Mouse (Mus musculus) lung, embryonic 15.5 days (tissue): ENCODE data around the gene Adat3. TPM values are rescaled to one million over a fixed set of nuclear protein-coding genes. Genes with fewer than 3 reads are reported as not detected.
A peak's percentile ranks its signal among the peaks of the same experiment; 100 is the strongest.
"Not testable (repeated sequence)": the region's sequence is repeated elsewhere in the genome, so short reads cannot be mapped to it uniquely, and the experiment has no call there.

Experiments
- ATAC-seq: fragments of 200-750 bp; cut with Nextera tagmentation; 2 replicates; pipeline ENCODE4 v1.8.0; 2017; ENCODE audit warnings: moderate number of reproducible peaks, borderline replicate concordance; ENCODE audit not compliant: low FRiP score, low TSS enrichment; ENCODE audit errors: extremely low read depth
- H3K27ac ChIP-seq: fragments of 300-500 bp; sonication (generic); 2 replicates; pipeline ENCODE4 v1.5.1; 2015; ENCODE audit warnings: moderate library complexity, mild to moderate bottlenecking, inconsistent platforms
- H3K27me3 ChIP-seq: fragments of 300-500 bp; sonication (generic); 2 replicates; pipeline ENCODE4 v1.6.1; 2015; ENCODE audit warnings: inconsistent platforms
- H3K36me3 ChIP-seq: fragments of 300-500 bp; sonication (generic); 2 replicates; pipeline ENCODE4 v1.6.1; 2015; ENCODE audit warnings: inconsistent platforms
- H3K4me1 ChIP-seq: fragments of 300-500 bp; sonication (generic); 2 replicates; pipeline ENCODE4 v1.6.1; 2015; ENCODE audit warnings: inconsistent platforms
- H3K4me2 ChIP-seq: fragments of 300-500 bp; sonication (generic); 2 replicates; pipeline ENCODE4 v1.6.1; 2015; ENCODE audit warnings: inconsistent platforms, mild to moderate bottlenecking, moderate library complexity
- H3K4me3 ChIP-seq: fragments of 300-500 bp; sonication (generic); 2 replicates; pipeline ENCODE4 v1.5.1; 2015; ENCODE audit warnings: mild to moderate bottlenecking, inconsistent platforms
- H3K9ac ChIP-seq: fragments of 300-500 bp; sonication (generic); 2 replicates; pipeline ENCODE4 v1.6.1; 2015; ENCODE audit warnings: inconsistent platforms
- H3K9me3 ChIP-seq: fragments of 300-500 bp; sonication (generic); 2 replicates; pipeline ENCODE4 v1.6.1; 2016; ENCODE audit warnings: inconsistent platforms
- WGBS: fragments of 180-500 bp; shearing (Covaris S2); methylation state at CpG from one replicate; pipeline ENCODE4 v1.1.7; 2015; 5-methylcytosine and 5-hydroxymethylcytosine counted together
- polyA plus RNA-seq: library from polyadenylated mRNA; unstranded; fragments of >200 nt; fragmentation: Nextera tagmentation; extraction: Ambion mirVana; gene quantifications from 2 replicates; pipeline ENCODE4 v1.2.1, GENCODE M21; 2015

The Adat3 gene
- polyA plus RNA-seq, 1 experiment from 2014 or later: 9.1 TPM

DNA sequence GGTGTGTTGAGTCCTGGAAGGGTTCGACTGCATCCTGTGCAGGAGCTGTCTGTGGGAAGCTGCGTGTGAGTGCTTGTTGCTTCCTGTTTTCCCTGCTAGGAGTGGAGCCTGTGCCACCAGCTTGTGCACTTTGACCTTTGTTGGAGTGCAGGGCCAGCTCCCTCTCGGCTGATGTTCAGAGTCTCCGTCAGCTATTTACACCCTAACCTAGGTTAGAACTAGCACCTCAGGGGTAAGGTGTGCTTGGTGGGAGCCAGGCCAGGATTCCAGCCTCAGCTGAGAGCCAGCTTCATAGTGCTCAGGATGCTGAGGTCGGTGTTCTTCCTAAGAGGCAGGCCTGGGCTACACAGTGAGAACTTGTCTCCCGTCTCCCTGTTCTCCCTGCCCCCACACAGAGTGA is 32.7 kb downstream of the Adat3 start:
- Histone ChIP-seq H3K4me1 (no peaks in the 10 kb centered on the region), H3K9me3 (no peaks in the 10 kb centered on the region), H3K27ac (no peak overlapping the region), H3K4me2 (no peak overlapping the region), H3K36me3 (peaks cover 62% of the 10 kb centered on the region), H3K27me3 (no peaks in the 10 kb centered on the region), H3K4me3 (no peak overlapping the region), H3K9ac (no peak overlapping the region)
- 77% methylated on average over 6 of the region's 6 CpGs for WGBS
- no peak for ATAC-seq

DNA sequence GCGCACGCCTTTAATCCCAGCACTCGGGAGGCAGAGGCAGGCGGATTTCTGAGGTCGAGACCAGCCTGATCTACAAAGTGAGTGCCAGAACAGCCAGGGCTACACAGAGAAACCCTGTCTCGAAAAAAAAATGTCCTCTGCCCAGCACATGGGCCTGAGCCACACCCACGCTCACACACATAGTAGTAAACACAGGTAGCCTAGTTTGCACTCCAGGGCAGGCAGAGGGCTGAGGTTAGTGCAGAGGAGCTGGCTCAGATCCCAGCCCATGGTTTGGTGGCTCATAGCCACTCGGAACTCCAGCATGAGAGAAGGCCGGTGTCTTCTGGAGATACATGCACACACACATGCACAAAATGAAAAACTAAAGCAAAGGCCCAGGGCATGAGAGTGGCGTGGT is 44.3 kb downstream of the Adat3 start:
- H3K4me2 ChIP-seq: no peak overlapping the region
- no peaks in the 10 kb centered on the region for H3K9me3 ChIP-seq
- H3K27ac ChIP-seq: no peak overlapping the region
- no peak overlapping the region for H3K9ac ChIP-seq
- no peak for ATAC-seq
- no peaks in the 10 kb centered on the region for H3K27me3 ChIP-seq
- 0 out of 2 replicates have a peak, but pooled peaks cover 3% of the 10 kb centered on the region for H3K4me1 ChIP-seq
- 88% methylated on average over 10 of the region's 10 CpGs for WGBS
- H3K4me3 ChIP-seq: no peak overlapping the region
- peaks cover 60% of the 10 kb centered on the region for H3K36me3 ChIP-seq

DNA sequence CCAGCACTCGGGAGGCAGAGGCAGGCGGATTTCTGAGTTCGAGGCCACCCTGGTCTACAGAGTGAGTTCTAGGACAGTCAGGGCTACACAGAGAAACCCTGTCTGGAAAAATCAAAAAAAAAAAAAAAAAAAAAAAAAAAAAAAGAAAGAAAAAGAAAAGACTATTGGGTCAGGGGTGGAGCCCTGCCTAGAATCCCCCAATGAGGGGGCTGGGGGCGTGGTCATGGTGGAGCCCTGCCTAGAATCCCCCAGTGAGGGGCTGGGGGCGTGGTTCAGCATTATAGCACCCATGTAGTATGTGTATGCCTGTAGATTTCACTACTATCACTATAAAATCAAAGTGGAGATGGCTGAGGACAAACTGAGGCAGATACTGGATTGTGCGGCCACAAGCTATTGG is 47.2 kb downstream of the Adat3 start:
- H3K4me1 ChIP-seq, H3K9me3 ChIP-seq, H3K4me3 ChIP-seq, H3K4me2 ChIP-seq, H3K9ac ChIP-seq, H3K27me3 ChIP-seq, H3K27ac ChIP-seq, ATAC-seq: not testable (repeated sequence)
- WGBS: 86% methylated on average over 6 of the region's 6 CpGs
- H3K36me3 ChIP-seq: peaks cover 32% of the 10 kb centered on the region

DNA sequence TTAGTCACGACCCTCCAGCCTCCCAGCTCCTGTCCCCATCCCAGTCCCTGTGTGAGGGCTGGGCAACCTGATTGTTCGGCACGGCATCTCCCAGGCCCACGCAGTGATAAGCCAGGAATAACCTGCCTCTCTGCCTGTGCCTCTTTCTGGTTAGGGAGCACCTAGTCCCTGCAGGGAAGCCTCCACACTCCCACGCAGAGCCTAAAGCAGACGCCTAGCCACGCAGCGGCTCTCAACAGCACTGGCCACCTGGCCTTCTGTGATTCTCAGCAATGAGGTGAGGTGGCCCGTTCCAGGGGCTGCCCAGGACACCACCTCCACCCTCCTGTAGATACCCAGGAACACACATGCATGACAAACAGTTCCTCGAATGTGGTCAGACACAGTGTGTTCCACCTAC is 47.7 kb downstream of the Adat3 start:
- H3K9me3 ChIP-seq: no peaks in the 10 kb centered on the region
- ATAC-seq: no peak
- H3K4me2 ChIP-seq: no peak overlapping the region
- WGBS: 90% methylated on average over 10 of the region's 10 CpGs
- H3K4me3 ChIP-seq: no peak overlapping the region
- peaks cover 13% of the 10 kb centered on the region for H3K4me1 ChIP-seq
- H3K9ac ChIP-seq: no peak overlapping the region
- no peak overlapping the region for H3K27ac ChIP-seq
- no peaks in the 10 kb centered on the region for H3K27me3 ChIP-seq
- H3K36me3 ChIP-seq: peaks cover 27% of the 10 kb centered on the region

DNA sequence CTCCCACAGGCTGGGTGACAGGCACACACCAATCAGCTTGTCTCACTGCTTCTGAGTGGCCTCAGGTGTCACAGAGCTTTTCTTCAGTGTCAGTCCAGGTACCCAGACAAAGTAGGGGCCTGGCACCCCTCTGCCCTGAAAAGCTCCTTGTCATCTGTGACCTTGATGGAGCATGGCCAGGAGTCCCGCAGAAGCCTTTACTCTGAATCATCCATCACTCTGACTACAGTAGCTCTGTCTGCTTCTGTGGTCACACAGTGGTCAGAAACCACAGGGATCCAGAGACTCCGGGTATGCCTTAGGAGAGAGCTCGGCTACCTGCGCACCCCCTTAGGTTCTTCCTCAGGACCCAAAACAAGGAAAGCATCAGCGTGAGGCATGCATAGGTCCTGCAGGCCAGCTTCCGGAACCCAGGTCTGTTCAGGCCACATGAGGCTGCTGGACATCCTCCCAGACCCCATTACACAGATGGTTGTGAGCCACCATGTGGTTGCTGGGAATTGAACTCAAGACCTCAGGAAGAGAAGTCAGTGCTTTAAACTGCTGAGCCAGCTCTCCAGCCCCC is 50.6 kb downstream of the Adat3 start:
- WGBS: 79% methylated on average over 6 of the region's 6 CpGs
- Histone ChIP-seq H3K4me1 (peaks cover 23% of the 10 kb centered on the region), H3K9me3 (no peaks in the 10 kb centered on the region), H3K27me3 (no peaks in the 10 kb centered on the region), H3K36me3 (peaks cover 5% of the 10 kb centered on the region; the same call in 1 of the 2 replicates), H3K27ac (no peak overlapping the region), H3K4me3 (no peak overlapping the region), H3K4me2 (no peak overlapping the region), H3K9ac (no peak overlapping the region)
- ATAC-seq: no peak

DNA sequence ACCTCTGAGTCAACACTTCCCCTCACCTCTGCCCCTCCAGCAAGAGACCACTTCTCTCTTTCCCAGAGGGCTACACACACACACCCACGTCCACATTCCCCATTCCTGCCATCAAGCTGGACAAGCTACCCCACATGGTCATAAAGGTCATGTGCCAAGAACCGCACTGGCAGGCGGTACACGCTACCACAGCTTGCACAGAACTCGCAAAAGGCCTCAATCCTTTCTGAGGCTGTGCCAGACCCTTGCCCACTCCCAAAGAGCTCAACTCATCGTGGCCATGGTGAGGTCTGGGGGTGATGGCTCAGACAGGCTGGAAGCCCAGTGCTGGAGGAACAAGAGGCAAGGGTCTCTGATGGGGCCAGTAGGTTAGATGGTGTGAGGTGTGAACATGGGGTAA is 52.2 kb downstream of the Adat3 start:
- Histone ChIP-seq H3K4me3 (peak overlapping the region; percentile 94), H3K4me1 (peaks cover 26% of the 10 kb centered on the region), H3K9me3 (no peaks in the 10 kb centered on the region), H3K4me2 (peak overlapping the region; percentile 85), H3K36me3 (no peaks in the 10 kb centered on the region), H3K27ac (no peak overlapping the region), H3K27me3 (no peaks in the 10 kb centered on the region), H3K9ac (peak overlapping the region; percentile 94; the same call in 1 of the 2 replicates)
- ATAC-seq: no peak
- WGBS: 77% methylated on average over 6 of the region's 6 CpGs

DNA sequence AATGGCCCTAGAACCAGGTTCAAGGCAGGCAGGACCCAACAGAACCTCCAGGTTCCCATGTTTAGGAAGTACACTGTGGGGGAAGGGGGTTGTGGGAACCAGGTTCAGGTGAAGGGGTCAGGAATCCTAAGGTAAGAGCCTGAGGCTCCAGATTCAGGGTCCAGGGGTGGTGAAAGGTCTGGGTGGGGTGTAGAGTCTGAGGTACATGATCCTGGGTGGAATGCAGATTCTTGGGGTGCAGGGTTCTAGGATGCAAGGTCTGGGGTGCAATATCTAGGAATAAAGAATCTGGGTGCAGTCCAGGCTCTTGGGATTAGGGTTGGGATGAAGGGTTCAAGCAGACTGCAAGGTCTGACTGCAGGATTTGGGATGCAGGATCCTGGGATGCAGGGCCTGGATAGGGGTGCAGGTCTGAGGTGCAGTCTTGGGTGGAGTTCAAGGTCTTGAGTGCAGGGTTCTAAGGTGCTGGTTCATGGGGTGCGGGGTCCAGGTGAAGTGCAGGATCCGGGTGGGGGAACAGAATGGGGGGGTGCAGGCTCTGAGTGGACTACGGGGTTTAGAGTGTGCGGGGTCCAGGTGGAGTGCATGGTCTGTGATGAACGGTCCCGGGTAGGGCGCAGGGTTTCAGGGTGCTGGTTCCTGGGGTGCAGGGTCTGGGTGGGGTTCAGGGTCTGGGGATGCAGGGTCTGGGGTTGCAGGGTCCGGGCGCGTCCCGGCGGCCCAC is 52.9 kb downstream of the Adat3 start:
- Histone ChIP-seq H3K4me2 (peak overlapping the region; percentile 85), H3K36me3 (no peaks in the 10 kb centered on the region), H3K4me3 (peak overlapping the region; percentile 94), H3K9me3 (no peaks in the 10 kb centered on the region), H3K27me3 (no peaks in the 10 kb centered on the region), H3K4me1 (peaks cover 26% of the 10 kb centered on the region), H3K9ac (peak overlapping the region; percentile 94), H3K27ac (peak overlapping the region; percentile 79)
- WGBS: under 1% methylated on average over 12 of the region's 12 CpGs
- ATAC-seq: peak; percentile 58

DNA sequence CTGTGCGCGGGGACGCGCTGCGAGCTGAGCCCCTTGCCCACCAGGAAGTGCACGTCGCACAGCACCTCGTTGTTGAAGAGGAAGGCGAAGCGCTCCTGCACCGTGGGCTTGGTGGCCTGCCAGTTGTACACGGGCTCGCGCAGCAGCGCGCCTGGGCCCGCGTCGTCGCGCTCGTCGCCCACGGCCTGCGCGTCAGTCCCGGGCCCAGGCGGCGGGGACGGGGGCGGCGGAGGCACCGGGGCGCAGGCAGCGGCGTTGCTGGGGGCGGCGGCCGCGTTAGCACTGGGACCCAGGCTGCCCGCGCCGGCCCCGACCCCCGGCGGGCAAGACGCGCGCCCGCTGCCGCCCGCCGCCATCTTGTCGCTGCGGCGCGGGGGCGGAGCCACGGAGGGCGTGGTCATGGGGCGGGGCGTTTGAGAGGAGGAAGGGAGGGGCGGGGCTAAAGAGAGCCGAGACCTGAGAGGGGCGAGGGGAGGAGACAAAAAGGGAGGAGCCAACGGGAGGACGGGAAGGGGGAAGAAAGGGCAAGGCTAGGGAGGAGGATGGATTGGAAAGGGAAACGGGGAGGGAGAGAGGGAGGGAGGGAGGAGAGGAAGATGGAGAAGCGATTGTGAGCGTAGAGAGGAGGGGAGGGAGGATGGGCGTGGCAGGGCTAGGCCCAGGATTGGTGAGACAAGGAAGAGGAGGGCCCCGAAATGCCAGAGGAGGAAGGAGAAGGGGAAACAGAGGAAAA is 53.6 kb downstream of the Adat3 start:
- Histone ChIP-seq H3K27me3 (no peaks in the 10 kb centered on the region), H3K36me3 (no peaks in the 10 kb centered on the region), H3K27ac (peak overlapping the region; percentile 95), H3K9me3 (no peaks in the 10 kb centered on the region), H3K4me3 (peak overlapping the region; percentile 94), H3K9ac (peak overlapping the region; percentile 94), H3K4me2 (peak overlapping the region; percentile 85), H3K4me1 (peaks cover 29% of the 10 kb centered on the region)
- peak; percentile 87 for ATAC-seq
- WGBS: under 1% methylated on average over 65 of the region's 72 CpGs

DNA sequence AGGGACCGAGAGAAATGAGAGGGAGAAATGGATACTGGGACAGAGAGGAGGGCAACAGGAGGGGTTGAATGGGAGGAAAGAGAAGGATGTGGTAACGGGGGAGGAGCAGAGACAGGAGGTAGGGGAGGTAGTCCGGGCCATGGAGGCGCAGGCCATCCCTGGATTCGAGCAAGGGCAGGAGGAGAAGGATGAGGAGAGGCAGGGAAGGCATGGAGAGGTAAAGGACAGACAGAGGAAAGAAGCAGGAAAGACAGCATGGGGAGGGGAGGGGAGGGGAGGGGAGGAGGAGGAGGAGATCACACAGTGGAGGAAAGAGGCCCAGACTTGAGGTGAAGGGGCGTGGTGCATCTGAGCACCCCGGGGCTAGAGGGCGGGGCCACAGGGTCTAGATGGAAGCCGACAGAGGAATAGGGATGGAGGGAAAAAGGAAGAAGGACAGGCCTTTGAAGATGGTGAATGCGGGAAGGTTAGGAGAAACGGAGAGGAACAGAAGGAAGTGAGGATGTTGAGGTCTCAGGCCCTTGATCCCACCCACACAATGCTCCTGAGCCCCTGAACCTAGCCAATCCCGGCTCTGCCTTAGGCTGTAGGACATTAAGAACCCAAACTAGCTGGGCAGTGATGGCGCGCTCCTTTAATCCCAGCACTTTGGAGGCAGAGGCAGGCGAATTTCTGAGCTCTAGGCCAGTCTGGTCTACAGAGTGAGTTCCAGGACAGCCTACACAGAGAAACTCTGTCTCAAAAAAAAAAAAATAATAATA is 54.4 kb downstream of the Adat3 start, which contains the start of gene Btbd2:
Btbd2 (minus strand) TSS at position 209 of the 761 bp plus-strand sequence.
- WGBS: 18% methylated on average over 15 of the region's 15 CpGs

More for the DNA sequence above, 54.4 kb downstream of the Adat3 start, which contains the start of gene Btbd2:
- peak within 1 kb of the TSS; percentile 94 for H3K9ac ChIP-seq
- H3K27ac ChIP-seq: peak within 1 kb of the TSS; percentile 95
- no peak; the same call in 1 of the 2 replicates for ATAC-seq
- peaks cover 31% of the 10 kb centered on the region for H3K4me1 ChIP-seq
- H3K9me3 ChIP-seq: no peaks in the 10 kb centered on the region
- H3K27me3 ChIP-seq: no peaks in the 10 kb centered on the region
- no peaks in the 10 kb centered on the region for H3K36me3 ChIP-seq
- peak within 1 kb of the TSS; percentile 94 for H3K4me3 ChIP-seq
- H3K4me2 ChIP-seq: peak within 1 kb of the TSS; percentile 85
